In the genomic region with DNA sequence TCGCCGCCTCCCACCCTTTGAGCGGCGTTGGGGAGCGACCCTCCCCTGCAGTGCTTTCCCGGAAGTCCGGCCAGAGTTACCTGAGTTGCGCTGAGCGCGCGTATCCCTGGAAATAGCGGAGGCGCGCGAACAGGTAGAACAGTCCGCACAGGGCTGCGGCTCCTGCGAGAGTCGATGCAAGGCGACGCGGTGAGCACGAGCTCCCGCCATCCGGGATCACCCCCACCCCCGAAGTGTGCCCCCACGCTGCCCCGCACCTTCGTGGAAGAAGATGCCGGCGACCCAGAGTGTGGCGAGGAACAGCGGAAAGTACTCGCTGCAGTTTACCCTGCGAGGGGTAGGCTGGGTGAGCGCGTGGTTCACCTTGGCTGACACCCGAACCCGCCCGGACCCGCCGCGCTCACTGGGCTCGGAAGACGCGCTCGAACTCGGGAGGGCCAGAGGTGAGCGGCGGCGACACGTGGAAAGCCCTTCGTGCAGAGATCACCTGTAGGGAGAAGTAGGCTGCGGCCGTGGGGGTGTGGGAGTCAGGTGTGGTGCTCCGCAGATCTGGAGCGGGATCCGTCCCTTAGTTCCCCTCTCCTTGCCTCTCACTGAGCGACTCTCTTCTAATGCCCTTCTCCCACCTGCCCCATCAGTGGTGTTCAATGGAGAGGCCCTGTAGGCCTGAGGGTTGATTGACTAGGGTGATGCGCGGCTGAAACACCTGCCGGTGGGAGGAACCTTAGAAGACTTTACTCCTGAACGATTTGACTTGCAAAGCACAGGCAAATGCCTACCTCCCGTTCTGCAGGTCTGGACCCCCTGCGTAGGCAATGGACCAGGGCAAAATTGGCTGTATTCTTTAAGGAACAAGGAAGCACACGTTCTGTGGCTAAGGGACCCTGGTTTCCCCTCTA, we compare ENCODE assay signal across 8 mouse cellular contexts. TPM values are rescaled to one million over a fixed set of nuclear protein-coding genes. Genes with fewer than 3 reads are reported as not detected.
DNase-seq lines count a peak whose midpoint lies in the region; ATAC-seq and TF ChIP-seq lines count a peak whose summit lies in the region.

No protein-coding gene starts in this region.

- peak overlapping the region; percentile 51 for H3K9ac ChIP-seq in hindbrain, embryonic 14.5 days

- H3K27me3 ChIP-seq in kidney, adult 2 months (replicated peaks; ENCODE audit: control insufficient read depth, insufficient read depth, low read length), result no peaks in the 10 kb centered on the region
- H3K27me3 ChIP-seq in hindbrain, embryonic 14.5 days (ENCODE audit: control insufficient read depth, insufficient read depth, low read length), result peaks cover 22% of the 10 kb centered on the region; the same call in 1 of the 2 replicates

- no peak for TF ChIP-seq POLR2A in kidney, adult 2 months (IDR thresholded peaks at IDR 0.05; ENCODE audit: low read depth, low read length)
- no peak for TF ChIP-seq POLR2A in bone marrow, adult 2 months (IDR thresholded peaks at IDR 0.05; ENCODE audit: borderline replicate concordance, control insufficient read depth, low read depth, low read length)

- peak; percentile 3; the same call in 1 of the 2 replicates for ATAC-seq in hindbrain, embryonic 14.5 days (ENCODE audit: low FRiP score)
- ATAC-seq in granulocyte monocyte progenitor cell, adult 5-6 weeks (replicated peaks; ENCODE audit: poor library complexity, severe bottlenecking), result no peak

- TF ChIP-seq CTCF in kidney, adult 2 months (conservative IDR thresholded peaks at IDR 0.05; ENCODE audit: insufficient read depth, insufficient read length, low read depth, low read length), result no peak
- TF ChIP-seq CTCF in bone marrow, adult 2 months (IDR thresholded peaks at IDR 0.05; ENCODE audit: control insufficient read depth, insufficient read depth, low read length), result no peak

- peaks cover 8% of the 10 kb centered on the region for H3K4me1 ChIP-seq in kidney, adult 2 months (ENCODE audit: control insufficient read depth, insufficient read depth, low read length)
- H3K4me1 ChIP-seq in bone marrow, adult 2 months (ENCODE audit: control insufficient read depth, insufficient read depth, low read length), result peaks cover 9% of the 10 kb centered on the region; the same call in 1 of the 2 replicates
- H3K4me1 ChIP-seq in hindbrain, embryonic 14.5 days (replicated peaks; ENCODE audit: control insufficient read depth, insufficient read depth, low read length), result peaks cover 6% of the 10 kb centered on the region; the same call in 1 of the 2 replicates

- no peaks in the 10 kb centered on the region for H3K79me2 ChIP-seq in macrophage (ENCODE audit: inconsistent target)

- H3K4me3 ChIP-seq in kidney, adult 2 months (ENCODE audit: insufficient read depth, low read depth, low read length), result peak overlapping the region; percentile 77
- peak overlapping the region; percentile 75 for H3K4me3 ChIP-seq in bone marrow, adult 2 months (replicated peaks; ENCODE audit: control insufficient read depth, low read depth, low read length)
- peak overlapping the region; percentile 55 for H3K4me3 ChIP-seq in hindbrain, embryonic 14.5 days (replicated peaks; ENCODE audit: low read length)
- H3K4me3 ChIP-seq in macrophage (ENCODE audit: inconsistent target), result peak overlapping the region; percentile 29

- peak; percentile 47 for DNase-seq in kidney, adult 2 months
- no peak for DNase-seq in kidney, adult 8-10 months
- no peak for DNase-seq in hindbrain, embryonic 14.5 days (ENCODE audit: low spot score)
- no peak for DNase-seq in retina, embryonic 14.5 days (ENCODE audit: low spot score)
- DNase-seq in adipocyte (ENCODE audit: low spot score), result no peak

- H3K4me2 ChIP-seq in hindbrain, embryonic 14.5 days (replicated peaks), result peak overlapping the region; percentile 94

- no peak overlapping the region for H3K27ac ChIP-seq in kidney, adult 2 months (ENCODE audit: insufficient read depth, low read depth, low read length)
- H3K27ac ChIP-seq in bone marrow, adult 2 months (ENCODE audit: control insufficient read depth, insufficient read depth, low read depth, low read length, poor library complexity), result no peak overlapping the region
- H3K27ac ChIP-seq in hindbrain, embryonic 14.5 days, result no peak overlapping the region
- H3K27ac ChIP-seq in macrophage, result peak overlapping the region; percentile 58; the same call in 1 of the 2 replicates

- H3K9me3 ChIP-seq in hindbrain, embryonic 14.5 days (ENCODE audit: control insufficient read depth, low read length), result no peaks in the 10 kb centered on the region

- WGBS in kidney, adult 2 months, result 6% methylated on average over 66 of the region's 66 CpGs
- 1% methylated on average over 66 of the region's 66 CpGs for WGBS in bone marrow, adult 2 months
- 3% methylated on average over 66 of the region's 66 CpGs for WGBS in hindbrain, embryonic 14.5 days
- 8% methylated on average over 65 of the region's 66 CpGs for WGBS in macrophage (ENCODE audit: missing documents)

- peaks cover 3% of the 10 kb centered on the region; the same call in 1 of the 2 replicates for H3K36me3 ChIP-seq in kidney, adult 2 months (ENCODE audit: control insufficient read depth, insufficient read depth, low read length)
- peaks cover 37% of the 10 kb centered on the region for H3K36me3 ChIP-seq in hindbrain, embryonic 14.5 days (replicated peaks; ENCODE audit: control insufficient read depth, insufficient read depth)
- peaks cover 28% of the 10 kb centered on the region for H3K36me3 ChIP-seq in macrophage (ENCODE audit: inconsistent target)

RNA-seq across cellular contexts. Expression of a gene that starts 1.2 kb away (rescaled TPM):
- 33.8 and 46.3 TPM in 2 replicates for polyA plus RNA-seq in kidney, adult 2 months (2012; rRNA removed)
- polyA plus RNA-seq in bone marrow, adult 2 months (2011; ENCODE audit: insufficient read depth, insufficient read length, low replicate concordance, missing spikeins), result 3.9 and 6.7 TPM in 2 replicates
- 1.6 and 4.5 TPM in 2 replicates for polyA plus RNA-seq in hindbrain, embryonic 14.5 days (2014; fragmentation: Nextera tagmentation; extraction: Ambion mirVana)
- 1 to 10 TPM in 16 of 26 experiments, not detected in 10; 1.1 to 9.0 (median 4.6) TPM for total RNA-seq in macrophage (2018; cell fraction: chromatin; rRNA removed)
- total RNA-seq in macrophage (2018; cell fraction: cytosol; rRNA removed), result 10 to 100 TPM in 12 of 26 experiments, 1 to 10 TPM in 13, under 1 TPM in 1; 0.96 to 18.9 (median 6.4) TPM
- total RNA-seq in macrophage (2018; cell fraction: nucleus; rRNA removed), result 10 to 100 TPM in 10 of 26 experiments, 1 to 10 TPM in 12, not detected in 4; 1.2 to 17.6 (median 8.1) TPM
- polyA plus RNA-seq in macrophage (2018), result 6.5 to 23.2 TPM (median 6.5 TPM) in 3 replicates
- 1.6 TPM in 1 of 2 replicates, not detected in the other for total RNA-seq in granulocyte monocyte progenitor cell, adult 5-6 weeks (2014; fragmentation: Nextera tagmentation)
- not detected in 2 replicates for total RNA-seq in granulocyte monocyte progenitor cell, adult 5-6 weeks (2017)

RNA-seq across cellular contexts. Expression of a gene that starts 26.5 kb away (rescaled TPM):
- 85.4 and 105 TPM in 2 replicates for polyA plus RNA-seq in kidney, adult 2 months (2012; rRNA removed)
- polyA plus RNA-seq in bone marrow, adult 2 months (2011; ENCODE audit: insufficient read depth, insufficient read length, low replicate concordance, missing spikeins), result 15.7 and 20.7 TPM in 2 replicates
- polyA plus RNA-seq in hindbrain, embryonic 14.5 days (2014; fragmentation: Nextera tagmentation; extraction: Ambion mirVana), result 55.7 and 56.0 TPM in 2 replicates
- total RNA-seq in macrophage (2018; cell fraction: chromatin; rRNA removed), result 100 to 1,000 TPM in 8 of 26 experiments, 10 to 100 TPM in 18; 41.6 to 398 (median 88.9) TPM
- total RNA-seq in macrophage (2018; cell fraction: cytosol; rRNA removed), result 10 to 100 TPM; 50.5 to 85.9 (median 70.2) TPM
- total RNA-seq in macrophage (2018; cell fraction: nucleus; rRNA removed), result 100 to 1,000 TPM in 8 of 26 experiments, 10 to 100 TPM in 18; 57.5 to 143 (median 87.9) TPM
- 34.3 to 55.7 TPM (median 49.2 TPM) in 3 replicates for polyA plus RNA-seq in macrophage (2018)
- 22.7 and 23.9 TPM in 2 replicates for total RNA-seq in granulocyte monocyte progenitor cell, adult 5-6 weeks (2014; fragmentation: Nextera tagmentation)
- 11.5 and 14.6 TPM in 2 replicates for total RNA-seq in granulocyte monocyte progenitor cell, adult 5-6 weeks (2017)

RNA-seq across cellular contexts. Expression of a gene that starts 26.6 kb away (rescaled TPM):
- 337 and 344 TPM in 2 replicates for polyA plus RNA-seq in kidney, adult 2 months (2012; rRNA removed)
- 172 TPM in 2 replicates for polyA plus RNA-seq in bone marrow, adult 2 months (2011; ENCODE audit: insufficient read depth, insufficient read length, low replicate concordance, missing spikeins)
- 365 and 385 TPM in 2 replicates for polyA plus RNA-seq in hindbrain, embryonic 14.5 days (2014; fragmentation: Nextera tagmentation; extraction: Ambion mirVana)
- 1,000 to 10,000 TPM in 16 of 26 experiments, 100 to 1,000 TPM in 10; 388 to 4,292 (median 1,510) TPM for total RNA-seq in macrophage (2018; cell fraction: chromatin; rRNA removed)
- total RNA-seq in macrophage (2018; cell fraction: cytosol; rRNA removed), result 1,000 to 10,000 TPM in 13 of 26 experiments, 100 to 1,000 TPM in 13; 523 to 2,418 (median 986) TPM
- total RNA-seq in macrophage (2018; cell fraction: nucleus; rRNA removed), result 1,000 to 10,000 TPM in 17 of 26 experiments, 100 to 1,000 TPM in 9; 377 to 2,781 (median 1,417) TPM
- polyA plus RNA-seq in macrophage (2018), result 491 to 809 TPM (median 572 TPM) in 3 replicates
- 89.7 and 92.6 TPM in 2 replicates for total RNA-seq in granulocyte monocyte progenitor cell, adult 5-6 weeks (2014; fragmentation: Nextera tagmentation)
- 131 and 165 TPM in 2 replicates for total RNA-seq in granulocyte monocyte progenitor cell, adult 5-6 weeks (2017)

RNA-seq across cellular contexts. Expression of a gene that starts 54.9 kb away (rescaled TPM):
- polyA plus RNA-seq in kidney, adult 2 months (2012; rRNA removed), result 10.9 and 12.5 TPM in 2 replicates
- polyA plus RNA-seq in bone marrow, adult 2 months (2011; ENCODE audit: insufficient read depth, insufficient read length, low replicate concordance, missing spikeins), result 1.8 and 9.2 TPM in 2 replicates
- 4.4 and 4.6 TPM in 2 replicates for polyA plus RNA-seq in hindbrain, embryonic 14.5 days (2014; fragmentation: Nextera tagmentation; extraction: Ambion mirVana)
- 10 to 100 TPM; 15.2 to 34.3 (median 22.0) TPM for total RNA-seq in macrophage (2018; cell fraction: chromatin; rRNA removed)
- total RNA-seq in macrophage (2018; cell fraction: cytosol; rRNA removed), result 10 to 100 TPM; 13.2 to 25.2 (median 20.7) TPM
- 10 to 100 TPM; 18.2 to 33.5 (median 26.4) TPM for total RNA-seq in macrophage (2018; cell fraction: nucleus; rRNA removed)
- 9.9 to 14.8 TPM (median 12.5 TPM) in 3 replicates for polyA plus RNA-seq in macrophage (2018)
- total RNA-seq in granulocyte monocyte progenitor cell, adult 5-6 weeks (2014; fragmentation: Nextera tagmentation), result 11.7 and 13.4 TPM in 2 replicates
- total RNA-seq in granulocyte monocyte progenitor cell, adult 5-6 weeks (2017), result 3.9 and 4.6 TPM in 2 replicates
